Mouse (Mus musculus): ENCODE measurements around the gene Pelp1. TPM values are rescaled to one million over a fixed set of nuclear protein-coding genes. Genes with fewer than 3 reads are reported as not detected.

Gene Pelp1
- polyA plus RNA-seq (2015; fragmentation: Nextera tagmentation; extraction: Ambion mirVana), result 37.1 and 42.1 TPM in 2 replicates

- H3K4me3 ChIP-seq, result peak within 1 kb of the TSS; percentile 100
- H3K27me3 ChIP-seq, result no peaks in the 10 kb centered on the region
- H3K4me2 ChIP-seq, result peak within 1 kb of the TSS; percentile 81
- WGBS, result under 1% methylated on average over 59 of the region's 59 CpGs
- H3K9me3 ChIP-seq, result no peaks in the 10 kb centered on the region
- H3K27ac ChIP-seq, result peak within 1 kb of the TSS; percentile 76
- H3K36me3 ChIP-seq, result peaks cover 10% of the 10 kb centered on the region
- H3K9ac ChIP-seq, result peak within 1 kb of the TSS; percentile 99
- H3K4me1 ChIP-seq, result peaks cover 16% of the 10 kb centered on the region
- peak; percentile 95 for ATAC-seq (ENCODE audit: insufficient number of reproducible peaks, insufficient read depth, low FRiP score, low TSS enrichment, low read depth)
Measured at GRCm38 (mm10) chr11:70409594-70410296, at the start of gene Pelp1. Gene Pelp1 (minus strand): TSS chr11:70410031.

DNA sequence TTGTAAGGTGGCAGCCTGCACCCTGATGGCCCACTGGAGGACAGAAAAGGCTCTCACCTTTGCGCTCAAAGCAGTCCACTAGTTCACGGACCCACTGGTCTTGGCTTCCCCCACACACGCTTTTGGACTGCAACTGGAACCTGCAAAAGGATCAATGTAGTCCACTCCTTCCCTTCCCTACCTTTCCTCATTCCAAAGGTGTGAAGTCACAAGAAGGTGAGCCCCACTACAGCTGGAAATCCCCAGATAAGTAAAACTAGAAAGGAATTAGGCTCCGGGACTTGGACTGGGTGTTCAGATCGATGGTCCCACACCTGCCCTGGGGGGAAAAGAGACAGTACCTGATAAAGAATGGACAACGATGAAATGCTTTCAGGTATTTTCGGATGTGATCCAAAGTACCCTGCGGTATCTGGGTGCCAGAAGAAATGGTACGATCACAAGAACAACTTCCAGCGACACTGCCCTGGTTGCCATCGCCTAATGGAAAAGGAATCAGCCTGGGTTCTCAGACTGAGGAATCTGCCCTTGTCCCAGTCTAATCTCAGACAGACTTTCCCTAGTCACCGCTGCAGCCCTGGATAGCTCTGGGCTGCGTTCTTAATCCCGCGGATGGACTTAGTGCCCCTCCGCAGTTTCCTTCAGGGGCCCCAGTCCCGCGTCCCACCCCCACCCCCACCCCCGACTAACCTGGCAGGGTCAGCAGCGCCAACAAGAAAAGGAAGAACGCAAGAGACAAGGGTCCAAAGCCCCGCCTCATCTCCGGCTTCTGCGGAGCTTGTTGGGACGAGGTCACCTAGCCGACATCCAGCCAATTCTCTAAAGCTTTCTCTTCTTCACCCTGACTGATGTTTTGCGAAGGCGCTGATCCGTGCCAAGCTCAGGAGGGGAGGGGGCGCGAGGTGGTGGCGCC lies 49.1 kb upstream of the Pelp1 start, which contains the start of gene Zmynd15:
Gene Zmynd15, plus strand, starts transcription at position 746 of the 913 bp plus-strand sequence.
- Histone ChIP-seq H3K9ac (peak within 1 kb of the TSS; percentile 77), H3K9me3 (no peaks in the 10 kb centered on the region), H3K27me3 (peaks cover 54% of the 10 kb centered on the region), H3K27ac (no peak within 1 kb of the TSS), H3K4me1 (peaks cover 14% of the 10 kb centered on the region), H3K4me3 (peak within 1 kb of the TSS; percentile 60), H3K4me2 (peak within 1 kb of the TSS; percentile 95), H3K36me3 (0 out of 2 replicates have a peak, but pooled peaks cover 6% of the 10 kb centered on the region)
- WGBS, result 17% methylated on average over 32 of the region's 32 CpGs
- no peak for ATAC-seq (ENCODE audit: insufficient number of reproducible peaks, insufficient read depth, low FRiP score, low TSS enrichment, low read depth)

GRCm38 (mm10) chr11:70453261-70454044 lies 43.6 kb upstream of the Pelp1 start:
- Histone ChIP-seq H3K27ac (no peak overlapping the region), H3K27me3 (peaks cover 5% of the 10 kb centered on the region), H3K4me1 (peaks cover 13% of the 10 kb centered on the region), H3K9me3 (no peaks in the 10 kb centered on the region), H3K36me3 (peaks cover 16% of the 10 kb centered on the region; the same call in 1 of the 2 replicates), H3K4me2 (peak overlapping the region; percentile 60; the same call in 1 of the 2 replicates), H3K4me3 (no peak overlapping the region), H3K9ac (no peak overlapping the region)
- 85% methylated on average over 9 of the region's 9 CpGs for WGBS
- ATAC-seq (ENCODE audit: insufficient number of reproducible peaks, insufficient read depth, low FRiP score, low TSS enrichment, low read depth), result no peak

DNA sequence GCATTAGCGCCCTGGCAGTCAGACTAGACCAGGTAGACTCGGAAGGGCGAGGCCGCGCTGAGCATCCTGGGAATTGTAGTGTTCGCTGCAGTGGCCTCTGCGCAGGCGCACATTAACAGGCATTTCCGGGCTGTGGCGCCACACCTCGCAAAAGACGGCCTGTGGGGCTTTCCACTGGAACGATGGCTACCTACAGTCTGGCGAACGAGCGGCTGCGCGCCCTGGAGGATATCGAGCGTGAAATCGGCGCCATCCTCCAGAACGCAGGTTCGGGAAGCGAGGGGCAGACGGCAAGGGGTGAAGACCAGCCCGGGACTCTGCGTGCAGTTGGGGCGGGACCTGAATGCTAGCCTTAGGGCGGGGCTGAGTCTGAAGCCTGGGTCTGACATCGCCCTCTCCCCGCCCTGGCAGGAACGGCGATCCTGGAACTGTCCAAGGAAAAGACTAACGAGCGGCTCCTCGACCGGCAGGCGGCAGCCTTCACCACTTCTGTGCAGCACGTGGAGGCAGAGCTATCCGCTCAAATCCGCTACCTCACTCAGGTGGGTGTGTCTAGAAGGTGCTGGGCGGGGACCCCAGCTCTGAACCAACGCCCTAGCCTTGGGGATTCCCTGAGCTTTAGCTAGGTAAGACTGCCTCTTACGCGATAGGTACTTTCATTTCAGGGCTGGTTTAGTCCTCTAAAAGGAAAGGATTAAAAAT lies 42.1 kb upstream of the Pelp1 start, which contains the start of gene Med11:
Gene Med11, plus strand, starts transcription at position 123 of the 702 bp plus-strand sequence.
- Histone ChIP-seq H3K27me3 (no peaks in the 10 kb centered on the region), H3K4me1 (peaks cover 13% of the 10 kb centered on the region), H3K9ac (peak within 1 kb of the TSS; percentile 83), H3K36me3 (peaks cover 16% of the 10 kb centered on the region; the same call in 1 of the 2 replicates), H3K9me3 (no peaks in the 10 kb centered on the region), H3K4me3 (peak within 1 kb of the TSS; percentile 63), H3K4me2 (peak within 1 kb of the TSS; percentile 60), H3K27ac (peak within 1 kb of the TSS; percentile 97)
- peak; percentile 97 for ATAC-seq (ENCODE audit: insufficient number of reproducible peaks, insufficient read depth, low FRiP score, low TSS enrichment, low read depth)
- WGBS, result under 1% methylated on average over 46 of the region's 46 CpGs

- no peak overlapping the region for H3K27ac ChIP-seq
- peaks cover 13% of the 10 kb centered on the region for H3K4me1 ChIP-seq
- H3K27me3 ChIP-seq, result no peaks in the 10 kb centered on the region
- no peaks in the 10 kb centered on the region for H3K9me3 ChIP-seq
- H3K36me3 ChIP-seq, result peaks cover 16% of the 10 kb centered on the region; the same call in 1 of the 2 replicates
- H3K4me2 ChIP-seq, result no peak overlapping the region
- H3K4me3 ChIP-seq, result no peak overlapping the region
- no peak for ATAC-seq (ENCODE audit: insufficient number of reproducible peaks, insufficient read depth, low FRiP score, low TSS enrichment, low read depth)
- WGBS, result 81% methylated on average over 2 of the region's 2 CpGs
- H3K9ac ChIP-seq, result no peak overlapping the region
Measured at GRCm38 (mm10) chr11:70450926-70451325, 41.1 kb upstream of the Pelp1 start.

GRCm38 (mm10) chr11:70447373-70447772 lies 37.5 kb upstream of the Pelp1 start:
- 73% methylated on average over 1 of the region's 1 CpGs for WGBS

DNA sequence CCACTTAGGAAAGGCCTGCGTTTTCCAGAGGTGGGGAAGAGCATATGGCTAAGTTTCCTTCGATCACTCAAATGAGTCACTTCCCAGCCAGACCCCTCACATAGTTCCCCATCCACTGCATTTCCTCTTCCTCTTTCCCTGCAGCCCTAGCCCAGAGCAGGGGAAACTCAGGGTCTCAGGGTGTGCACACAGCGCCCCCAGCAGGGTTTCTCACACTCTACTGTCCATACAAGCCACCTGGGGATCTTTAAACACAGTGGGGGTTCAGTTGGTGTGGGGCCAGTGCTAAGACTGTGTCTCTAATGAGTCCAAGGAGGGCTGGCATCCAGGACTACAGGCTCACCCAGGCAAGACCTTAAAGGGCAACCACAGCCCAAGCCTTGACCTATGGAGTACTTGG lies 36.9 kb upstream of the Pelp1 start:
- no peaks in the 10 kb centered on the region for H3K4me1 ChIP-seq
- H3K36me3 ChIP-seq, result no peaks in the 10 kb centered on the region
- no peak for ATAC-seq (ENCODE audit: insufficient number of reproducible peaks, insufficient read depth, low FRiP score, low TSS enrichment, low read depth)
- no peak overlapping the region for H3K4me2 ChIP-seq
- no peak overlapping the region for H3K27ac ChIP-seq
- H3K27me3 ChIP-seq, result no peaks in the 10 kb centered on the region
- no peak overlapping the region for H3K9ac ChIP-seq
- WGBS, result 52% methylated on average over 3 of the region's 3 CpGs
- H3K4me3 ChIP-seq, result no peak overlapping the region
- no peaks in the 10 kb centered on the region for H3K9me3 ChIP-seq

More at GRCm38 (mm10) chr11:70447373-70447772, 37.5 kb upstream of the Pelp1 start:
- ATAC-seq (ENCODE audit: insufficient number of reproducible peaks, insufficient read depth, low FRiP score, low TSS enrichment, low read depth), result no peak
- no peaks in the 10 kb centered on the region for H3K9me3 ChIP-seq
- H3K27ac ChIP-seq, result no peak overlapping the region
- no peaks in the 10 kb centered on the region for H3K36me3 ChIP-seq
- H3K4me1 ChIP-seq, result peaks cover under 1% of the 10 kb centered on the region
- H3K9ac ChIP-seq, result no peak overlapping the region
- H3K4me2 ChIP-seq, result no peak overlapping the region
- H3K27me3 ChIP-seq, result no peaks in the 10 kb centered on the region
- no peak overlapping the region for H3K4me3 ChIP-seq

DNA sequence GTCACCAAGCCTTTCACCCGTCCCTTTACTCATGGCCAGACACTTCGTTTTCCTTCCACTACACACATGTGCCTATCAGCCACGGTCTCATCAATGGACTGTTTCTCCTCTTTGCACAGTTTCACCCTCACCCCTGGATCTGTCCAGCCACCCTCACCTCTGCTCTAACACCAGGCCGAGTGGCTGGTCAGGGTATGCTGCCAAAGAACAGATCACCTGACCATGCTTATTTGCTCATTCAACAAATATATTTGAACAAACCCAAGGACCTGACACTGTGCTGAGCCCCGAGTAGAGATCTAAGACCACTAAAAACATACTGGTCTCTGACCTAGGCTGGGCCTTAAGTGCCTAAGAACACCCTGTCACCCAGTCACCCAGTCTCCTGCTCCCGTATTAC lies 34.8 kb upstream of the Pelp1 start:
- no peaks in the 10 kb centered on the region for H3K27me3 ChIP-seq
- peaks cover 15% of the 10 kb centered on the region for H3K36me3 ChIP-seq
- no peak overlapping the region for H3K9ac ChIP-seq
- no peak overlapping the region for H3K27ac ChIP-seq
- no peaks in the 10 kb centered on the region for H3K9me3 ChIP-seq
- no peak overlapping the region for H3K4me3 ChIP-seq
- 76% methylated on average over 6 of the region's 6 CpGs for WGBS
- H3K4me2 ChIP-seq, result no peak overlapping the region
- H3K4me1 ChIP-seq, result no peaks in the 10 kb centered on the region
- no peak for ATAC-seq (ENCODE audit: insufficient number of reproducible peaks, insufficient read depth, low FRiP score, low TSS enrichment, low read depth)

DNA sequence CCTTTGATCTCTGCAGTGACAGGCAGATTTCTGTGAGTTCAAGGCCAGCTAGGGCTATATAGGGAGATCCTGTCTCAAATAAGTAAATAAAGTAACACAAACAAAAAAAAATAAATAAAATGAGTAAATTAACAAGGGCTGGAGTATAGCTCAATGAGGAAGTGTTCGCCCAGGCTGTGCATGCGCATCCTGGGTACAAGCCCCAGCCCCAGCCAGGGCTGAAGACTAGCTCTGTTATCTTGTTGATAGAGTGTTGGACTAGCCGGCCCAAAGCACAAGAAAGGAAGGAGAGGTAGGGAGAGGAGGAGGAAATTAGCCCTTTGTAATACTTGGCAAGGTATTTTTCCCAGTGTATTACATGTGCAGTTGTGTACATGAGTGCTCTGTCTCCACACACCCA lies 34.1 kb upstream of the Pelp1 start:
- ATAC-seq (ENCODE audit: insufficient number of reproducible peaks, insufficient read depth, low FRiP score, low TSS enrichment, low read depth), result no peak
- Histone ChIP-seq H3K4me2 (no peak overlapping the region), H3K4me3 (no peak overlapping the region), H3K36me3 (peaks cover 22% of the 10 kb centered on the region), H3K9ac (no peak overlapping the region), H3K27ac (no peak overlapping the region), H3K4me1 (no peaks in the 10 kb centered on the region), H3K9me3 (no peaks in the 10 kb centered on the region), H3K27me3 (no peaks in the 10 kb centered on the region)
- 86% methylated on average over 3 of the region's 3 CpGs for WGBS

DNA sequence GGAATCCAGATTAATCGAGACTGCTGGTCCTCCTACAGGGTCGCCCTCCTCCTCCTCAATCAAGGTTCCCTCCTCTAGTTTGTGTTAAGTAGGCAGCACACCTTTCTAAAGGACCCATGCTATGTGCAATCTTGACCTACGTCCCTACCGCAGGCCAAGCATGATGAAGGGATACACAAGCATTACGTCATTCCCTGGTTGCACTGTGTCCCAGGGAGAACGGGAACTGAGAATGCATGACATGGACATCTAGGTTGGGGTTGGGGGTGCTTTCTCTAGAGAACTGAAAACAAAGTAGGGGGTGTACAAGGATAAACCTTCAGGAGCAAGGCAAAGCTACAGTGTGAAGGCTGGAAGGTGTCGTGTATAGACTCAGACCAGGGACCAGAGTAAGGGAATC lies 32.1 kb upstream of the Pelp1 start:
- no peaks in the 10 kb centered on the region for H3K4me1 ChIP-seq
- H3K4me2 ChIP-seq, result no peak overlapping the region
- H3K4me3 ChIP-seq, result no peak overlapping the region
- no peak overlapping the region for H3K27ac ChIP-seq
- peaks cover 42% of the 10 kb centered on the region for H3K36me3 ChIP-seq
- no peak for ATAC-seq (ENCODE audit: insufficient number of reproducible peaks, insufficient read depth, low FRiP score, low TSS enrichment, low read depth)
- no peak overlapping the region for H3K9ac ChIP-seq
- WGBS, result 91% methylated on average over 7 of the region's 7 CpGs
- no peaks in the 10 kb centered on the region for H3K27me3 ChIP-seq
- H3K9me3 ChIP-seq, result no peaks in the 10 kb centered on the region
